Mouse (Mus musculus) E14TG2a.4 (cell line): Measurements from ENCODE around the gene Brpf1.

Experiments
- CTCF ChIP-seq: conservative IDR thresholded peaks from 2 replicates; pipeline ENCODE4 v1.5.1; 2014; ENCODE audit warnings: low read length
- NANOG ChIP-seq: IDR thresholded peaks from 2 replicates; pipeline ENCODE4 v1.6.1; 2014; ENCODE audit warnings: borderline replicate concordance, low read length, mixed read lengths

DNA sequence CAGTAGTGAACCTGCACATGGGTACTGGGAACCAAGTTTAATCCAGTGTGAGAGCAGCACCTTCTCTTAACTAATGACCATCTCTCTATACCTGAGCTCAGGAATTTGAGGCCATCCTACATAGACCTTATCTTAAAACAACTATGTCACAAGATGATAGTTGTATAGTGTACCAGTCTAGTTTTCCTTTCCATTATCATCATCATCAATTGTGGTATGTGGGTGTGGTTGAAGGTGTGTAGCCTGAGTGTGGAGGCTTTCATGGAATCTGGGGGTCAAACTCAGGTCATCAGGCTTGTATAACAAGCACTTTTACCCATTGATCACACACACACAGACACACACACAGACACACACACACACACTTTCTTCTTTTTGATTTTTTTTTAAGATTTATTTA is 43.6 kb downstream of the Brpf1 start:
- TF ChIP-seq CTCF (no peak), NANOG (no peak)
